ENCODE assay signal across 8 mouse cellular contexts in the genomic region with DNA sequence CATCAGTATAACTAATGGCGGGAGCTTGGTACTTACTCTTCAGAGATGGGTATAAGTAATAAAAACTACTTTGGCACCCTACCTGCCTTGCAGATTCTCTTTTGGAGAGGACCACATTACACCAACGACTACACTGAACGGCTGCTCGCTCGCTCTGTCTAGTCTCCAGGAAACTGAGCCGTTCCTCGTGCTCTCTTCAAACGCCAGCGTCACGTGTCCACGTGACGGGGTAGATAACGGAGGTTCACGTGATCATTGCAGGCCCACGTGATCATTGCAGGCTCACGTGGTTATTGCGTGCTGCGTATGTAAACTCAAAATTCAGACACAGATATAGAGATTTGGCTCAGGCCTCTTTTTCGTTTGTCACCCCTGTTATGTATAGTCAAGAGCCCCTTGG. TPM values are rescaled to one million over a fixed set of nuclear protein-coding genes. Genes with fewer than 3 reads are reported as not detected.
DNase-seq lines count a peak whose midpoint lies in the region; ATAC-seq lines count a peak whose summit lies in the region.

Gene Nxf2, minus strand, starts transcription at position 209 of the 400 bp plus-strand sequence.

- H3K4me1 ChIP-seq in heart, embryonic 15.5 days (replicated peaks), result no peaks in the 10 kb centered on the region
- H3K4me1 ChIP-seq in hindbrain, embryonic 10.5 days (replicated peaks), result no peaks in the 10 kb centered on the region
- no peaks in the 10 kb centered on the region for H3K4me1 ChIP-seq in midbrain, embryonic 10.5 days

- intact Hi-C loops in heart, postnatal 10 days (cut with DNase I), result loop anchor here (5.0 kb wide), 1 partner anchor 43 kb away; the partner anchor contains the start of gene Zmat1
- intact Hi-C loops in left cerebral cortex, postnatal 10 days (cut with DNase I), result no loop called here

- 90% methylated on average over 19 of the region's 19 CpGs for WGBS in heart, embryonic 15.5 days
- 89% methylated on average over 19 of the region's 19 CpGs for WGBS in hindbrain, embryonic 10.5 days
- WGBS in midbrain, embryonic 10.5 days, result 90% methylated on average over 19 of the region's 19 CpGs

- no peaks in the 10 kb centered on the region for H3K36me3 ChIP-seq in heart, embryonic 15.5 days
- H3K36me3 ChIP-seq in hindbrain, embryonic 10.5 days, result no peaks in the 10 kb centered on the region
- no peaks in the 10 kb centered on the region for H3K36me3 ChIP-seq in midbrain, embryonic 10.5 days

- no peaks in the 10 kb centered on the region for H3K9me3 ChIP-seq in heart, embryonic 15.5 days (replicated peaks)
- 0 out of 2 replicates have a peak, but pooled peaks cover 4% of the 10 kb centered on the region for H3K9me3 ChIP-seq in hindbrain, embryonic 10.5 days
- peaks cover 12% of the 10 kb centered on the region; the same call in 1 of the 2 replicates for H3K9me3 ChIP-seq in midbrain, embryonic 10.5 days (replicated peaks)

- H3K4me2 ChIP-seq in heart, embryonic 15.5 days, result peak within 1 kb of the TSS; percentile 62

- ATAC-seq in heart, embryonic 15.5 days (replicated peaks; ENCODE audit: insufficient number of reproducible peaks, insufficient read depth, low FRiP score, low read depth), result no peak

- no peaks in the 10 kb centered on the region for H3K27me3 ChIP-seq in heart, embryonic 15.5 days
- peaks cover 36% of the 10 kb centered on the region for H3K27me3 ChIP-seq in hindbrain, embryonic 10.5 days (ENCODE audit: insufficient read depth, poor library complexity, severe bottlenecking)
- H3K27me3 ChIP-seq in midbrain, embryonic 10.5 days (ENCODE audit: low read depth, poor library complexity, severe bottlenecking), result peaks cover 65% of the 10 kb centered on the region

- peak within 1 kb of the TSS; percentile 42 for H3K4me3 ChIP-seq in heart, embryonic 15.5 days
- H3K4me3 ChIP-seq in hindbrain, embryonic 10.5 days, result peak within 1 kb of the TSS; percentile 48
- H3K4me3 ChIP-seq in midbrain, embryonic 10.5 days, result peak within 1 kb of the TSS; percentile 47

- no peak within 1 kb of the TSS for H3K9ac ChIP-seq in heart, embryonic 15.5 days

- H3K27ac ChIP-seq in heart, embryonic 15.5 days, result no peak within 1 kb of the TSS
- peak within 1 kb of the TSS; percentile 75 for H3K27ac ChIP-seq in hindbrain, embryonic 10.5 days
- H3K27ac ChIP-seq in midbrain, embryonic 10.5 days (replicated peaks), result no peak within 1 kb of the TSS; the same call in 1 of the 2 replicates

- no peak for DNase-seq in heart, postnatal 10 days
- peak; percentile 15 for DNase-seq in ZHBTc4 (ENCODE audit: low read depth, low spot score)
- DNase-seq in hindbrain, embryonic 10.5 days (ENCODE audit: low spot score), result no peak
- no peak for DNase-seq in midbrain, embryonic 10.5 days (ENCODE audit: low spot score)
- no peak for DNase-seq in right cerebral cortex, postnatal 10 days (ENCODE audit: low spot score in 2 of 2)
- no peak for DNase-seq in left cerebral cortex, postnatal 10 days (ENCODE audit: extremely low spot score in 1 of 2, low spot score in 2 of 2)
- DNase-seq in thymus, postnatal 14 days, result no peak

RNA-seq across cellular contexts. Expression of gene Nxf2, which starts in this region (rescaled TPM):
- 0.29 and 0.42 TPM in 2 replicates for polyA plus RNA-seq in heart, embryonic 15.5 days (2015; fragmentation: Nextera tagmentation; extraction: Ambion mirVana)
- under 1 TPM in 1 of 2 experiments, not detected in 1; 0.10 TPM for total RNA-seq in heart, postnatal 10 days (2021)
- 0.61 and 0.70 TPM in 2 replicates for polyA plus RNA-seq in hindbrain, embryonic 10.5 days (2016; fragmentation: Nextera tagmentation; extraction: Ambion mirVana)
- polyA plus RNA-seq in midbrain, embryonic 10.5 days (2016; fragmentation: Nextera tagmentation; extraction: Ambion mirVana), result 0.46 and 0.57 TPM in 2 replicates
- total RNA-seq in left cerebral cortex, postnatal 10 days (2021), result under 1 TPM; 0.19 to 0.22 TPM
